Mouse (Mus musculus) C2C12 (cell line): ENCODE data around the gene Retreg3.

Experiments
- CTCF ChIP-seq: IDR thresholded peaks from one replicate; pipeline ENCODE4 v1.5.1; 2011; ENCODE audit not compliant: control insufficient read depth, insufficient read depth, insufficient read length
- MAX ChIP-seq: IDR thresholded peaks from one replicate; pipeline ENCODE4 v1.6.1; 2011; ENCODE audit warnings: mild to moderate bottlenecking, control low read depth
- MYOD1 ChIP-seq: IDR thresholded peaks from one replicate; pipeline ENCODE4 v1.6.1; 2011; ENCODE audit warnings: low read depth; ENCODE audit not compliant: control insufficient read depth, insufficient read length
- USF1 ChIP-seq: IDR thresholded peaks from one replicate; pipeline ENCODE4 v1.6.1; 2011; ENCODE audit warnings: low read depth, mild to moderate bottlenecking, control low read depth, moderate library complexity

- TF ChIP-seq CTCF (no peak), USF1 (no peak), MAX (no peak), MYOD1 (no peak)
These were observed 58.6 kb downstream of the Retreg3 start for GRCm38 (mm10) chr11:101061049-101061448.
